Comparison of ENCODE assay signal across 8 mouse cellular contexts in the genomic region with DNA sequence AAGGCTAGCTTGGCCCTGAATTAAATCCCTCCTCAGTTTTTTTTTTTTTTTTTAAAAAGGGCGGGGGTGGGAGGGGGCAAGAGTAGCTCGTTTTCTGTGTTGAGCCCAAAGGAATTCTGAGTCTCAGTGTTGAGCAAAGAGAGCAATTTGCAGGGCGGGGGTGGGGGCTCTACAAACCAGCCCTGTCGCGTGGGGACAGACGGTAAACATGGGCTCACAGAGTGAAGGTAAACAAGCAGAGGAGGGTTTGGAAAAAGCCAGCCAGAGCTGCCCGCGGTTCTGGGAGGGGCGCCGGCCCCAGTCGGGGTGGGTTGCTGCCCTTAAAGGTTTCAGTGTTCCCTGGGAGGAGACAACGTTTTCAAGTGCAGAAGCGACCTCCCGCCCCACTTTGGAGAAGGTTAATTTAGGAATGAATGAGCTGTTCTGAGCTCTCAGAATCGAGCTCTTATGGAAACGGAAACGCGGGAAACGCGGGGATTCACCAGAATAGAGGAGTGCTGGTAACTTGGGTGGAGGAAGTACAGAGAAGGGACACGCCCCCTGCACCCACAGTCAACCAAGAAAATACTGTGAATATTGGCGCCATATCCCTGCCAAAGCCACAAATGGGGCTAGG. TPM values are rescaled to one million over a fixed set of nuclear protein-coding genes. Genes with fewer than 3 reads are reported as not detected.
A peak's percentile ranks its signal among the peaks of the same experiment; 100 is the strongest.
DNase-seq lines count a peak whose midpoint lies in the region; ATAC-seq and TF ChIP-seq lines count a peak whose summit lies in the region.

No protein-coding gene starts in this region.

- 2% methylated on average over 22 of the region's 22 CpGs for WGBS in spleen, adult 2 months
- 2% methylated on average over 22 of the region's 22 CpGs for WGBS in embryonic facial prominence, embryonic 10.5 days
- 2% methylated on average over 22 of the region's 22 CpGs for WGBS in hindbrain, embryonic 16.5 days
- WGBS in stomach, embryonic 16.5 days, result 2% methylated on average over 22 of the region's 22 CpGs

- H3K4me1 ChIP-seq in spleen, adult 2 months (ENCODE audit: control insufficient read depth, insufficient read depth, insufficient read length), result peaks cover 12% of the 10 kb centered on the region; the same call in 1 of the 2 replicates
- H3K4me1 ChIP-seq in embryonic facial prominence, embryonic 10.5 days, result peaks cover 29% of the 10 kb centered on the region
- no peaks in the 10 kb centered on the region; the same call in 1 of the 2 replicates for H3K4me1 ChIP-seq in hindbrain, embryonic 16.5 days (ENCODE audit: control insufficient read depth, insufficient read depth, low read depth, low read length)
- peaks cover 29% of the 10 kb centered on the region for H3K4me1 ChIP-seq in stomach, embryonic 16.5 days (ENCODE audit: control insufficient read depth, insufficient read depth, low read length)

- TF ChIP-seq POLR2A in spleen, adult 2 months (IDR thresholded peaks at IDR 0.05; ENCODE audit: low read depth, low read length), result no peak

- H3K27me3 ChIP-seq in spleen, adult 2 months (ENCODE audit: control insufficient read depth, insufficient read depth, low read length), result no peaks in the 10 kb centered on the region
- no peaks in the 10 kb centered on the region for H3K27me3 ChIP-seq in embryonic facial prominence, embryonic 10.5 days (replicated peaks; ENCODE audit: low read depth, poor library complexity, severe bottlenecking)
- H3K27me3 ChIP-seq in hindbrain, embryonic 16.5 days (replicated peaks; ENCODE audit: control insufficient read depth, insufficient read depth, low read length), result no peaks in the 10 kb centered on the region
- H3K27me3 ChIP-seq in stomach, embryonic 16.5 days (ENCODE audit: control insufficient read depth, insufficient read depth, low read length), result no peaks in the 10 kb centered on the region

- peak overlapping the region; percentile 35 for H3K9ac ChIP-seq in hindbrain, embryonic 16.5 days (ENCODE audit: low read depth, low read length)
- peak overlapping the region; percentile 67 for H3K9ac ChIP-seq in stomach, embryonic 16.5 days (ENCODE audit: low read length)

- no peak for TF ChIP-seq CTCF in spleen, adult 2 months (IDR thresholded peaks at IDR 0.05; ENCODE audit: extremely low read depth, insufficient read depth, insufficient read length, insufficient replicate concordance)

- peak overlapping the region; percentile 39; the same call in 1 of the 2 replicates for H3K4me3 ChIP-seq in spleen, adult 2 months (ENCODE audit: extremely low read depth, insufficient read depth, insufficient read length)
- peak overlapping the region; percentile 57 for H3K4me3 ChIP-seq in embryonic facial prominence, embryonic 10.5 days
- H3K4me3 ChIP-seq in hindbrain, embryonic 16.5 days (ENCODE audit: low read length), result peak overlapping the region; percentile 35
- peak overlapping the region; percentile 44 for H3K4me3 ChIP-seq in stomach, embryonic 16.5 days (replicated peaks; ENCODE audit: low read length)

- H3K4me2 ChIP-seq in hindbrain, embryonic 16.5 days (ENCODE audit: low read length), result peak overlapping the region; percentile 65
- H3K4me2 ChIP-seq in stomach, embryonic 16.5 days (ENCODE audit: low read depth, low read length), result peak overlapping the region; percentile 68

- no peaks in the 10 kb centered on the region for H3K36me3 ChIP-seq in spleen, adult 2 months (ENCODE audit: control insufficient read depth, insufficient read depth, low read length)
- H3K36me3 ChIP-seq in embryonic facial prominence, embryonic 10.5 days (replicated peaks), result no peaks in the 10 kb centered on the region
- H3K36me3 ChIP-seq in hindbrain, embryonic 16.5 days (ENCODE audit: control insufficient read depth, insufficient read depth, low read length), result no peaks in the 10 kb centered on the region
- no peaks in the 10 kb centered on the region for H3K36me3 ChIP-seq in stomach, embryonic 16.5 days (ENCODE audit: control insufficient read depth, insufficient read depth, low read length)

- no peak overlapping the region for H3K27ac ChIP-seq in spleen, adult 2 months (ENCODE audit: insufficient read depth, low read length)
- H3K27ac ChIP-seq in embryonic facial prominence, embryonic 10.5 days (replicated peaks), result peak overlapping the region; percentile 88
- no peak overlapping the region for H3K27ac ChIP-seq in hindbrain, embryonic 16.5 days (ENCODE audit: low read depth, low read length)
- H3K27ac ChIP-seq in stomach, embryonic 16.5 days (ENCODE audit: low read length), result peak overlapping the region; percentile 78

- H3K9me3 ChIP-seq in embryonic facial prominence, embryonic 10.5 days, result peaks cover 6% of the 10 kb centered on the region; the same call in 1 of the 2 replicates
- H3K9me3 ChIP-seq in hindbrain, embryonic 16.5 days (ENCODE audit: control insufficient read depth, low read length), result no peaks in the 10 kb centered on the region; the same call in 1 of the 2 replicates
- H3K9me3 ChIP-seq in stomach, embryonic 16.5 days (replicated peaks; ENCODE audit: control insufficient read depth, low read length), result no peaks in the 10 kb centered on the region; the same call in 1 of the 2 replicates

- peak; percentile 34; the same call in 1 of the 2 replicates for ATAC-seq in hindbrain, embryonic 16.5 days
- ATAC-seq in stomach, embryonic 16.5 days (ENCODE audit: insufficient read depth, low FRiP score), result peak; percentile 53

- DNase-seq in spleen, adult 2 months (ENCODE audit: low read depth in 1 of 2, low spot score in 2 of 2), result peak in 1 of 2 experiments; percentile 35
- DNase-seq in spleen, postnatal 14 days (ENCODE audit: low spot score in 2 of 2), result no peak
- DNase-seq in embryonic facial prominence, embryonic 10.5 days (ENCODE audit: low spot score), result peak; percentile 68
- DNase-seq in lung, postnatal 4 days, result peak; percentile 57 to 60
- no peak for DNase-seq in layer of hippocampus, adult 8-10 months (ENCODE audit: low spot score in 2 of 2)
- no peak for DNase-seq in testis, postnatal 10 days (ENCODE audit: low spot score)

RNA-seq across cellular contexts. Expression of gene Tgm2, which starts 7.6 kb away (rescaled TPM):
- polyA plus RNA-seq in spleen, adult 2 months (2012; rRNA removed), result 53.3 and 66.9 TPM in 2 replicates
- polyA plus RNA-seq in embryonic facial prominence, embryonic 10.5 days (2016; fragmentation: Nextera tagmentation; extraction: Ambion mirVana), result 6.4 and 7.8 TPM in 2 replicates
- polyA plus RNA-seq in hindbrain, embryonic 16.5 days (2015; fragmentation: Nextera tagmentation; extraction: Ambion mirVana), result 7.9 and 11.4 TPM in 2 replicates
- 123 and 133 TPM in 2 replicates for polyA plus RNA-seq in stomach, embryonic 16.5 days (2015; fragmentation: Nextera tagmentation; extraction: Ambion mirVana)
- 10 to 100 TPM in 3 of 4 experiments, 1 to 10 TPM in 1; 9.1 to 14.2 (median 12.7) TPM for total RNA-seq in layer of hippocampus, adult 8-10 months (2022)

Comparison
In these comparisons a context has a peak if more than half of its experiments do, and no peak if none do; other contexts are left out.
1. DNase-seq: peak in embryonic facial prominence, embryonic 10.5 days (single experiment) and lung, postnatal 4 days (2 of 2); none in spleen, postnatal 14 days (0 of 2), layer of hippocampus, adult 8-10 months (0 of 2) and testis, postnatal 10 days (single experiment).
2. H3K27ac ChIP-seq: peak in embryonic facial prominence, embryonic 10.5 days (single experiment) and stomach, embryonic 16.5 days (single experiment); none in spleen, adult 2 months (single experiment) and hindbrain, embryonic 16.5 days (single experiment).
3. Peak in every context shown above with its lines, with median percentiles within 50 percentile points of each other: H3K4me3 ChIP-seq.